Mouse (Mus musculus) ES-E14 (cell line): ENCODE data around the gene Pex16. TPM values are rescaled to one million over a fixed set of nuclear protein-coding genes. Genes with fewer than 3 reads are reported as not detected.
A peak's percentile ranks its signal among the peaks of the same experiment; 100 is the strongest.

ENCODE experiments used
- DNase-seq: peaks from one replicate; pipeline ENCODE4 v3.0.0-alpha.2; 2013; ENCODE audit warnings: low read depth, low spot score
- H3K27ac ChIP-seq: 2 replicates; pipeline ENCODE4 v1.5.1; 2012; ENCODE audit warnings: low read depth, mild to moderate bottlenecking, low read length, moderate library complexity, mixed read lengths; ENCODE audit not compliant: poor library complexity, insufficient read depth, severe bottlenecking
- H3K36me3 ChIP-seq: 2 replicates; pipeline ENCODE4 v1.6.1; 2012; ENCODE audit warnings: mild to moderate bottlenecking, low read length, moderate library complexity, mixed read lengths; ENCODE audit not compliant: control insufficient read depth, poor library complexity, insufficient read depth, severe bottlenecking
- H3K4me1 ChIP-seq, 2 experiments: fragments of 150-350 bp in 1 of 2; sonication (generic) in 1 of 2; 2 replicates each; pipeline ENCODE4 v1.6.1; 2012; ENCODE audit warnings: low read length in 2 of 2, mild to moderate bottlenecking in 1 of 2, mixed read lengths in 1 of 2; ENCODE audit not compliant: control insufficient read depth in 2 of 2, insufficient read depth in 2 of 2, poor library complexity in 1 of 2
- H3K4me3 ChIP-seq, 2 experiments: fragments of 150-350 bp in 1 of 2; sonication (generic) in 1 of 2; 2 replicates each; pipeline ENCODE4 v1.5.1; 2012; ENCODE audit warnings: low read length in 2 of 2, low read depth in 1 of 2, mild to moderate bottlenecking in 1 of 2, mixed read lengths in 1 of 2; ENCODE audit not compliant: insufficient read depth in 1 of 2, poor library complexity in 1 of 2, severe bottlenecking in 1 of 2
- H3K9ac ChIP-seq: 2 replicates; pipeline ENCODE4 v1.6.1; 2012; ENCODE audit warnings: low read depth, mild to moderate bottlenecking, low read length, mixed read lengths; ENCODE audit not compliant: poor library complexity, insufficient read depth, severe bottlenecking
- H3K9me3 ChIP-seq: fragments of 150-350 bp; sonication (generic); 2 replicates; pipeline ENCODE4 v1.6.1; 2012; ENCODE audit warnings: low read depth, mild to moderate bottlenecking, low read length; ENCODE audit not compliant: control insufficient read depth, insufficient read depth
- CHD2 ChIP-seq: IDR thresholded peaks from 2 replicates; pipeline ENCODE4 v1.6.1; 2014; ENCODE audit warnings: mild to moderate bottlenecking, low read depth, low read length, inconsistent platforms
- HCFC1 ChIP-seq: IDR thresholded peaks from 2 replicates; pipeline ENCODE4 v1.6.1; 2012; ENCODE audit warnings: low read length, inconsistent platforms, borderline replicate concordance; ENCODE audit not compliant: insufficient read depth
- MAFK ChIP-seq: IDR thresholded peaks from 2 replicates; pipeline ENCODE4 v1.6.1; 2014; ENCODE audit warnings: mild to moderate bottlenecking, low read depth, low read length, inconsistent platforms; ENCODE audit not compliant: insufficient read depth
- ZC3H11A ChIP-seq: IDR thresholded peaks from 2 replicates; pipeline ENCODE4 v1.6.1; 2012; ENCODE audit warnings: low read depth, mild to moderate bottlenecking, inconsistent platforms, low read length, borderline replicate concordance
- ZNF384 ChIP-seq: IDR thresholded peaks from 2 replicates; pipeline ENCODE4 v1.6.1; 2012; ENCODE audit warnings: low read depth, low read length, inconsistent platforms
- in situ Hi-C, 2 experiments: fragments of 600-800 bp; cut with MboI; formaldehyde crosslinking; loops; one replicate each; pipeline ENCODE4 v1.15.1; 2025; ENCODE audit warnings: low sequenced_read_pairs in 2 of 2, inconsistent platforms in 1 of 2; ENCODE audit not compliant: unreplicated experiment in 2 of 2
- total RNA-seq: library from RNA; depleted of rRNA; stranded (reverse); fragments of 300-350 nt; gene quantifications from 2 replicates; pipeline ENCODE4 v1.2.3, GENCODE M21; 2012

Pex16 gene
- total RNA-seq, 1 experiment, result 21.1 TPM

DNA sequence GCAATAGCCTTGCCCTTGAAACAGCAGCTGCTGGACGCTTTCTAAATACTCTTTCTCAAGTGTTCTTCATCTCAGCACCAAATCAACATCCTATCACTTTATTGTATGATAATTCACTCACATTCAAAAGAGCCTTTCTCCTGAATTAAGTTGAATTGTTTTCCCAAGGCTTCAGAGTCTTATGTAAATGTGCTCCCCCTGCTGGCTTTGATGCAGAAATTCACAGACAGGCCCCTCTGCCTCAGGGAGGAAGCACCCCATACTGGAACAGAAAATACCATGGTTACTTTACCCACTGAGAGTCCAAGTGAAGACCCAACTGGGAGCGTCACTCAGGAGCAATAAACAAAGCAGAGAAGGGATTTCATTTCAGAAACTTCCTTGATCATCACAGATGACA is 43.6 kb upstream of the Pex16 start:
- H3K9me3 ChIP-seq, result no peaks in the 10 kb centered on the region
- no peak overlapping the region for H3K9ac ChIP-seq
- H3K36me3 ChIP-seq, result peaks cover 15% of the 10 kb centered on the region; the same call in 1 of the 2 replicates
- H3K27ac ChIP-seq, result no peak overlapping the region
- in situ Hi-C loops, result loop anchor here in 1 of 2 experiments (25.0 kb wide), 1 partner anchor 344 kb away; the partner anchor contains the start of gene Dgkz
- TF ChIP-seq ZC3H11A, result no peak
- no peak for TF ChIP-seq HCFC1
- no peak for TF ChIP-seq CHD2
- TF ChIP-seq MAFK, result no peak
- no peak for TF ChIP-seq ZNF384
- peak; percentile 47 for DNase-seq
- H3K4me3 ChIP-seq, result no peak overlapping the region
- peaks cover 0 to 4% of the 10 kb centered on the region in 2 experiments; a peak in 3 of 4 replicates for H3K4me1 ChIP-seq

DNA sequence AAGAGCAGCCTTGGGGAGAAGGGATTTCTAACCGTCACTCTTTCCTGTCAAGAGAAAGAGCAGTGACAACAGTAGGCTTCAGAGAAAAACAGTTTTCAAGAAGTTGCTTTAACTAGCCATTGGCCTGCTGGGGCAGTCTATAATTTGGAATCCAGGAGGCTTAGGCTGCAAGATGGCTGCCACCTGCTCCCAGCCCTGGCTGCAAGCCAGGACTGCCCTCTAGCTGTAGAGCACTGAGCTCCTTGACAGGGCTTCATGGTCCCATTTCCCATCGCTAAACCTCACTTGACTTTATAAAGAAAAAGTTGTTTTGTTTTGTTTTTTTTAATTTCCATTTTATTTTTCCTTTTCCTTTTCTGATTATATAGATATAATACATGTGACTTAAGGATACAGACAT is 43.1 kb upstream of the Pex16 start:
- Histone ChIP-seq H3K9ac (no peak overlapping the region), H3K4me1 (peaks cover 0 to 4% of the 10 kb centered on the region in 2 experiments; a peak in 3 of 4 replicates), H3K4me3 (no peak overlapping the region), H3K9me3 (no peaks in the 10 kb centered on the region), H3K27ac (no peak overlapping the region), H3K36me3 (peaks cover 15% of the 10 kb centered on the region; the same call in 1 of the 2 replicates)
- TF ChIP-seq ZNF384 (no peak), ZC3H11A (peak; percentile 39; the same call in 1 of the 2 replicates)
- peak; percentile 16 for DNase-seq
- in situ Hi-C loops, result loop anchor here in 1 of 2 experiments (25.0 kb wide), 1 partner anchor 344 kb away; the partner anchor contains the start of gene Dgkz

DNA sequence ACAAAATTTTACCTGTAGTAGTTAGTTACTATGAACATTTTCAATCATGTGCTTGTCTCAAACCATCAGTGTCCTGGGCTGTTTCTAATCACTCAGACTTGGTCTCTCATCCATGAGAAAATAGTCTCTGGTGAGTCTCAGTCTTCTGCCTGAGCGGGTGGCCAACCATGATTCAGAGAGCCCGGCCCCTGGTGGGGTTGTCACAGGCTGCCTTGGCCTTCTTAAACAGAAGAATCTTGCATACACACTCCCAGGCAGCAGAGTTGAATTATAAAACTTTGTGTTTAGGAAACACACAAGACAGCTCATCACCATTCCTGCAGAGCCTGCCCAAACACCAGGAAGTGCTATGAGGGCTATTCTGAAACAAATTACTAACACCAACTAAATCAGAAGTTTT is 42.6 kb upstream of the Pex16 start:
- peaks cover 16% of the 10 kb centered on the region; the same call in 1 of the 2 replicates for H3K36me3 ChIP-seq
- in situ Hi-C loops, result loop anchor here in 1 of 2 experiments (25.0 kb wide), 1 partner anchor 345 kb away; the partner anchor contains the start of gene Dgkz
- TF ChIP-seq ZC3H11A (no peak), MAFK (no peak), ZNF384 (no peak), CHD2 (no peak), HCFC1 (no peak)

DNA sequence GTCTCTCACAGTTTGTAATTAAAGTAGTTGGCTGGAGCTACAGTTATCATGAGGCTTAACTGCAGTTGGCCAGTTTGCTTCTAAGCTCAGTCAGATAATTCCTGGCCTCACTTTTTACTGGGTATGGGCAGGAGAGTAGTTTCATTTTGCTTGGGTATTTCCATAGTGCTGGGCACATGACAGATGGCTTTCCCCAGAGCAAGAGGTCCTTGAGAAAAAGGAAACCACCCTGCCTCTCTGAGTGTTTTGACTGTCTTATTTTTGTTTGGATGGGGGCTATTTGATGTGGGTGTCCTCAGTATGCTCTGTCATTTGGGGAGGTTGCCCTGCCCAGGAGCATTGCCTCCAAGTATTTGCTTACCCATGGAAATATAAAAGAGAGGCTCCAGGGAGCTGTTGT is 32.1 kb upstream of the Pex16 start:
- Histone ChIP-seq H3K4me3 (no peak overlapping the region), H3K27ac (no peak overlapping the region), H3K9me3 (no peaks in the 10 kb centered on the region), H3K36me3 (peaks cover 7% of the 10 kb centered on the region), H3K9ac (no peak overlapping the region), H3K4me1 (no peaks in the 10 kb centered on the region)
- in situ Hi-C loops, result loop anchor here in 1 of 2 experiments (25.0 kb wide), 1 partner anchor 355 kb away; the partner anchor contains the start of gene Dgkz
- TF ChIP-seq ZNF384, result no peak
- TF ChIP-seq HCFC1, result no peak
- no peak for TF ChIP-seq MAFK
- TF ChIP-seq CHD2, result no peak
- no peak for TF ChIP-seq ZC3H11A
- no peak for DNase-seq

More for the DNA sequence above, 42.6 kb upstream of the Pex16 start:
- H3K4me3 ChIP-seq, result no peak overlapping the region
- H3K4me1 ChIP-seq, result peaks cover 0 to 4% of the 10 kb centered on the region in 2 experiments; a peak in 3 of 4 replicates
- no peak for DNase-seq
- H3K9me3 ChIP-seq, result no peaks in the 10 kb centered on the region
- no peak overlapping the region for H3K27ac ChIP-seq
- H3K9ac ChIP-seq, result no peak overlapping the region

DNA sequence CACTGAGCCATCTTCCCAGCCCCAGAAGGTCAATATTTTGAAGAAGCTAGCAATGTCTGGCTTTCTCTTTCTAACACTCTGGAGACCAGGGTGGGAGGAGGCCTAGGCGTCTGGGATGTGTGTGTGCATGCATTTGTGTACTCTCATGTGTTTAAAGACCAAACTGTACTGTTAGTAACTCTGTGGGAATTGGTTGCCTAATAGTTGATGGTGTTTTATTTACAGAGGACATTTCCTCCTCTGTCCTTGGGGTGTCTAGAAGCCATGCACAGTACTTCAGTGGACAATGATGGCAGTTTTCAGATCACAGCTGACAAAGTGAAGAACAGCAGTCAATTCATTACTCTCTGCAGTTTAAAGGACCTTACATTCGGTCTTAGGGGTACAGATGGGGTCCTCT is 27.3 kb upstream of the Pex16 start:
- H3K9me3 ChIP-seq, result no peaks in the 10 kb centered on the region
- no peak for DNase-seq
- no peak overlapping the region for H3K4me3 ChIP-seq
- H3K27ac ChIP-seq, result no peak overlapping the region
- peaks cover 14% of the 10 kb centered on the region for H3K36me3 ChIP-seq
- no peak for TF ChIP-seq ZC3H11A
- no peak for TF ChIP-seq MAFK
- no peak for TF ChIP-seq CHD2
- no peak for TF ChIP-seq ZNF384
- TF ChIP-seq HCFC1, result no peak
- in situ Hi-C loops, result loop anchor here in 1 of 2 experiments (25.0 kb wide), 1 partner anchor 360 kb away; the partner anchor contains the start of gene Dgkz
- no peak overlapping the region for H3K9ac ChIP-seq
- no peaks in the 10 kb centered on the region for H3K4me1 ChIP-seq
